Mouse (Mus musculus) cortical plate, adult 2 months (tissue): ENCODE measurements around the gene Pdzd7. TPM values are rescaled to one million over a fixed set of nuclear protein-coding genes. Genes with fewer than 3 reads are reported as not detected.

Source experiments
- H3K27ac ChIP-seq: fragments of 200-500 bp; 2 replicates; pipeline ENCODE4 v1.5.1; 2012; ENCODE audit warnings: low read length, control low read depth, inconsistent platforms; ENCODE audit not compliant: insufficient read depth
- H3K4me1 ChIP-seq: fragments of 200-500 bp; 2 replicates; pipeline ENCODE4 v1.6.1; 2011; ENCODE audit warnings: low read length; ENCODE audit not compliant: control insufficient read depth, insufficient read depth
- H3K4me3 ChIP-seq: fragments of 200-500 bp; 2 replicates; pipeline ENCODE4 v1.5.1; 2011; ENCODE audit warnings: mild to moderate bottlenecking, low read length, control low read depth; ENCODE audit not compliant: insufficient read depth
- CTCF ChIP-seq: fragments of 200-500 bp; IDR thresholded peaks from 2 replicates; pipeline ENCODE4 v1.5.1; 2011; ENCODE audit warnings: mild to moderate bottlenecking, control low read depth, low read length; ENCODE audit not compliant: insufficient read depth; ENCODE audit errors: extremely low read depth
- POLR2A ChIP-seq: fragments of 200-500 bp; IDR thresholded peaks from 2 replicates; pipeline ENCODE4 v1.6.1; 2011; ENCODE audit warnings: mild to moderate bottlenecking, low read length, control low read depth; ENCODE audit not compliant: insufficient read depth; ENCODE audit errors: extremely low read depth
- polyA plus RNA-seq: library from polyadenylated mRNA; depleted of rRNA; stranded (reverse); fragments of >200 nt; gene quantifications from 2 replicates; pipeline ENCODE4 v1.2.3, GENCODE M21; 2012

Gene Pdzd7
- polyA plus RNA-seq, 1 experiment, result 8.8 TPM

DNA sequence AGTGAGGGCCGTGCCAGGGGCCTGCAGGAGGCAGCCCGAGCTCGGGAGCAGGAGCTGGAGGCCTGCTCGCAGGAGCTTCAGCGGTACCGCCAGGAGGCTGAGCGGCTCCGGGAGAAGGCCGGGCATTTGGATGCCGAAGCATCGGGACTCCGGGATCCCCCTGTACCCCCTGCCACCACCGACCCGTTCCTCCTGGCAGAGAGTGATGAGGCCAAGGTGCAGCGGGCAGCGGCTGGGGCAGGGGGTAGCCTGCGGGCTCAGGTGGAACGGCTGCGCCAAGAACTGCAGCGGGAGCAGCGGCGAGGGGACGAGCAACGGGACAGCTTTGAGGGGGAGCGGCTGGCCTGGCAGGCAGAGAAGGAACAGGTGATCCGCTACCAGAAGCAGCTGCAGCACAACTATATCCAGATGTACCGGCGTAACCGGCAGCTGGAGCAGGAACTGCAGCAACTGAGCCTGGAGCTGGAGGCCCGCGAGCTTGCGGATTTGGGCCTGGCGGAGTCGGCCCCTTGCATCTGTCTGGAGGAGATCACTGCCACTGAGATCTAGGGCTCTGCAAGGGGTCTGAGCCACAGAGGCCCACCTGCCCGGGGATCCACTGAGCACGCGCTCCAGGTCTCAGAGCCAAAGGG is 19.5 kb downstream of the Pdzd7 start:
- H3K4me1 ChIP-seq, result 0 out of 2 replicates have a peak, but pooled peaks cover 2% of the 10 kb centered on the region
- TF ChIP-seq POLR2A (no peak), CTCF (no peak)
- peak overlapping the region; percentile 39; the same call in 1 of the 2 replicates for H3K27ac ChIP-seq
- H3K4me3 ChIP-seq, result no peak overlapping the region

DNA sequence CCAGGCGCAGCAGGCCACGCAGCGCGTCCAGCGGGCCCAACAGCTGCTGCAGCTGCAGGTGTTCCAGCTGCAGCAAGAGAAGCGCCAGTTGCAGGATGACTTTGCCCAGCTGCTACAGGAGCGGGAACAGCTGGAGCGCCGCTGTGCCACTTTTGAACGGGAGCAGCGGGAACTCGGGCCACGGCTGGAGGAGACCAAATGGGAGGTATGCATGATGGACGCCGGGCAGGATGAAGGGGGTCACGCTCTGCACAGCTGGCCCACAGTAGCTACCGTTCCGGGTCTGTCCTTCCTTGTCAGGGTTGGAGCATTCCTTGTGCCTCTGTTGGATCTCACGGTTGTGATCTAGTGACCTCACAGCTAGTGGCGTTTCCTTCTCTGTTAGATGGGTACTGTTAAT is 20.7 kb downstream of the Pdzd7 start:
- TF ChIP-seq CTCF (no peak), POLR2A (no peak)
- no peak overlapping the region for H3K27ac ChIP-seq

DNA sequence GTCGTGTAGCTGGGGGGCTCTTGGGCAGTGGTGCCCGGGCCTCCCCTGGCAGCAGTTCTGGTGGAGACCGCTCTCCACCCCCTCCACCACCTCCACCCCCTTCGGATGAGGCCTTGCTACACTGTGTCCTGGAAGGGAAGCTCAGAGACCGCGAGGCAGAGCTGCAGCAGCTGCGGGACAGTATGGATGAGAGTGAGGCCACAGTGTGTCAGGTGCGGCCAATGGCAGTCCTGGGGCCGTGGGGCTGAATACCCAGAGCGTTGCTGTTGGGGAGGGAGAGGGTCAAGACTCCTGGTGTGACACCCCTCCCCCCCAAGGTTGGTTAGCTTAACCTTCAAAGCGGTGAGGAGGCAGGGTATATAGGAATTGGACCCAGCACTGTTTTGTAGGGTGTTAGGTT is 21.5 kb downstream of the Pdzd7 start:
- Histone ChIP-seq H3K27ac (no peak overlapping the region), H3K4me3 (no peak overlapping the region)
- TF ChIP-seq CTCF (no peak), POLR2A (no peak)

More for the DNA sequence above, 20.7 kb downstream of the Pdzd7 start:
- no peaks in the 10 kb centered on the region for H3K4me1 ChIP-seq
- no peak overlapping the region for H3K4me3 ChIP-seq

DNA sequence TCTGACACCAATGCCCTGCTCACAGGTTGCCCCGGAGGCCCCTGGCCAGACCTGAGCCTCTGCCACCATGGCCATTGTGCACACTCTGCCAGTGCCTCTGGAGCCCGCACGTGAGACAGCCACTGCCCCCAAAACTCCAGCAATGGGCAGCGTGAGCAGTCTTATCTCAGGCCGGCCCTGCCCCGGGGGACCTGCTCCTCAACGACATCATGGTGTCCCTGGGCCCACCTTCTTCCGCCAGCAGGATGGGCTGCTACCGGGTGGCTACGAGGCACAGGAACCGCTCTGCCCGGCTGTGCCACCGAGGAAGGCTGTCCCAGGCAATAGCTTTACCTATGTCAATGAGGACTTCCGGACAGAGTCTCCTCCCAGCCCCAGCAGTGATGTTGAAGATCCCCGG is 24.2 kb downstream of the Pdzd7 start:
- no peak overlapping the region for H3K4me3 ChIP-seq
- H3K4me1 ChIP-seq, result no peaks in the 10 kb centered on the region; the same call in 1 of the 2 replicates
- no peak for TF ChIP-seq POLR2A
- H3K27ac ChIP-seq, result no peak overlapping the region

More for the DNA sequence above, 21.5 kb downstream of the Pdzd7 start:
- no peaks in the 10 kb centered on the region for H3K4me1 ChIP-seq

DNA sequence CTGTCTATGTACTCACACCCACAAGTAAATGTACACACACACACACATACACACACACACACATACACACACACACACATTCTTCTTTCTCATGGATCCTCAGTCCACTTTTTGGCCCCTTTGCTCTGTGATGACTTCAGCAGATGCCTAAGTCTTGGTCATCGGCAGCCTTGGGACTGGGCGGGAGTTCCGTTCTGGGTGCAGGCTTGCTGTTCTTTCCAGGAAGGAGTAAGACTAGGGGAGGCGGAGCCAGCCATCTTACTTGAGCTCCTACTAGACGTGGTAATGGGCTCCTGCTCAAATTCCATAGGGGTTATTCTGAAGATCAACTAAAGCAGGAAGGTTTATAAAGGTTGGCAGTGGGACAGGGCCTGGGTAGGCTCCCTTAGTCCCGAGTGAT is 25.2 kb downstream of the Pdzd7 start:
- no peak overlapping the region for H3K4me3 ChIP-seq
- TF ChIP-seq POLR2A, result no peak
- no peak for TF ChIP-seq CTCF
- H3K27ac ChIP-seq, result no peak overlapping the region
- peaks cover 1% of the 10 kb centered on the region for H3K4me1 ChIP-seq

DNA sequence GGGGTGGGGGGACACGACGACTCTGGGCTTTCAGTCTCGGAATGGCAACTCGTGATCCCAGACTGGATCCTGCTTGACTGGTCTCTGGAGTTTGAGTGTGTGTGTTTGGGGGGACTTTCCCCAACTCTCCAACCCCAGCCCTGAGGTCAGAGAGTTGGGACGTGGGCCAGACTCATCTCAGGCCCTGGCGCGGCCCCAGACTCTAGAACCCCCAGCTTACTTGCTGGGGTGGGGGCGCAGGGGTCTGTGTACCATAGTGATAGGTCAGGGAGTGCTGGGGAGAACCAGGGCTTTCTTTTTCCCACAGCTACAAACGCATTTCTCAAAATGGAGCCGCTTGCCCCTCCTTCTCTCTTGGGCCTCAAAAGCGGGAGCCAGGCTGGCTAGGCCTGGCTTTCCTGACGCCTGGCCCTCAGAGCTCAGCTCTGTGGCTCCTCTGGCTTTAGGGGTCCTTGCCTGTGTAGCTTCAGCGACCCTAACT is 27.1 kb downstream of the Pdzd7 start:
- TF ChIP-seq CTCF (no peak), POLR2A (no peak)
- Histone ChIP-seq H3K27ac (peak overlapping the region; percentile 84), H3K4me3 (peak overlapping the region; percentile 58), H3K4me1 (peaks cover 5% of the 10 kb centered on the region)

DNA sequence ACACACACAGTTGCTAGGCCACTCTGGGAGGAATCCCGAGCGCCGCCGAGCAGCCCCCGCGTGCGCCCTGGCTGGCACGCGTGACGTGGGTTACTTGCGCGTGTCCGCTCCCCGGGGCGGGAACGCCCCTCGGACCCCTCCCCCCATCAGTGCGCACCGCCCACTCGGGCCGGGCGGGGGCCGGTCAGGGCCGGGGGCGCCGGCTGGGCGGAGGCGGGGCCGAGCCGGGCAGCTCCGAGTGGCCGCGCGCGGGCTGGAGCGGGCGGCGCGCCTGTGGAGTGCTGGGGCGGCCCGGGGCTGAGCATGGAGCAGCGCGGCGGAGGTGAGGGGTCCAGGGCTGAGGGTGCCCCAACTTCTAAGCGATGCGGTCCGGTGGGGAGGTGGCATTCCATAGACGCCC is 27.6 kb downstream of the Pdzd7 start:
- H3K4me1 ChIP-seq, result peaks cover 5% of the 10 kb centered on the region

DNA sequence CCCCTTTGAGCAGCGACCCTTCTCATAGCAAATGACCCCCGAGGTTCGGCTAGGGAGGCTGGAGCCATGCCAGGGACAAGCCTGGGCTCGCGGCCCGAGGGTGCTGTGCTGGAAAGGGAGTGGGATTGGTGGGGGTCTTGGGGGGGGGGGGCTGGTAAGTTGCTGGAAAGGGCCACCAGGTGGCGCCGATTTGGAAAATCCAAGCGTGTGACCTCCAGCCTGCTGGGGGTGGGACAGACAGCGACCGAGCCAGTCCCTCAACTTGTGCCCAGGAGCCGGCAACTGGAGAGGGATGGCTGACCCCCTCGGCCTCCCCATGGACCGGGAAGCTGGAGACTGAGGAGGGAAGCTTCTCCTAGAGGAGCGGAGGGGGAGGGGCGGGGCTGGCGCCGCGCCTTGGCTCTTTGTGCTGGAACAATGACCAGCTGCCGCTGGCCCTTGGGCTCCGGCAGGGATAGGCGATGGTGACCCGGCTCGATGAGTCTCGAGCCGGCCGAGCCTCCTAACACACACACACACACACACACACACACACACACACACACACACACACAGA is 28.2 kb downstream of the Pdzd7 start:
- peaks cover 5% of the 10 kb centered on the region for H3K4me1 ChIP-seq
- TF ChIP-seq CTCF (peak; percentile 14; the same call in 1 of the 2 replicates), POLR2A (no peak)
- H3K4me3 ChIP-seq, result peak overlapping the region; percentile 58
- H3K27ac ChIP-seq, result peak overlapping the region; percentile 100

More for the DNA sequence above, 27.6 kb downstream of the Pdzd7 start:
- H3K27ac ChIP-seq, result peak overlapping the region; percentile 100
- H3K4me3 ChIP-seq, result peak overlapping the region; percentile 58
- TF ChIP-seq POLR2A (no peak), CTCF (no peak)

DNA sequence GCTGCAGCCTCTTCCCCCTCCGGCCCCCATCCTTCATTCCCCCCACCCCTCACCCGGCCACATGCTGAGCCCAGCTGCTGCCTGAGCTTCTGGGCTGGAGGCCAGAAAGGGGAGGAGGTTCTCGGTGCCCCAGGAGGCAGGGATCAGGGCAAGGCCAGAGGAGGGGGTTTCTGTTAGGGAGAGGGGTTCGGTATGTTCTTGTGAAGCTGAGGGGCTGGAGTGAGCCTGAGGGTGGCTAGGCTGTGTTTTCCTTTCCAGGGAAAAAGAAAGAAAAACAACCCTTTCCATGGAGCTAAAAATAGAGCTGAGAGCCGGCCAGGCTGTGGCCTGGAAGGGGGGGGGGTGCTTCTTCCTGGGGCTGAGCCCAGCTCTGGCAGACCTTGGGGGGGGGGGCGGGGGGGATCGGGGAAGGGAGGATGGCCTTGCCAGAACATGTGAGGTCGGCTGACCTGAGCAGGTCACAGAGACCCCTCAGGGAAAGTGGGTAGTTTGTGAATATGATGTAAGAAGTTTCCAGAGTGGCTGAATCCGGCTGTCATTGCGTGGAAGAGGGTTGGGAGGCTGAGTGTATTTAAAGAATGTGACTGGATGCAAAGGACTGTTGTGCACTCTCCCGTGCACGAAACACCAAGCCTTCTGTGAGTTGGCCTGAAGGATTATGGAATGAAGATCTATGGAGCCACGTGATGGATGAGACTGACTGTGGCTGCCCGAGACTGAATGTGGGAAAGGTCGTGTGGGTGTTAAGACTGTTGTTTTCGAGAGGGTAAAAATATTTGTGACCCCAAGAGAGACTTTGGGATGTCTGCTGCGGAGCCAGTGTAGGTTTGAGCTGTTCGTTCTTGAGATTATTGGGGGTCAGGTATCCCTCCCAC is 28.9 kb downstream of the Pdzd7 start:
- Histone ChIP-seq H3K27ac (peak overlapping the region; percentile 93), H3K4me3 (peak overlapping the region; percentile 58), H3K4me1 (peaks cover 5% of the 10 kb centered on the region)
- TF ChIP-seq POLR2A (peak; percentile 71), CTCF (no peak)

DNA sequence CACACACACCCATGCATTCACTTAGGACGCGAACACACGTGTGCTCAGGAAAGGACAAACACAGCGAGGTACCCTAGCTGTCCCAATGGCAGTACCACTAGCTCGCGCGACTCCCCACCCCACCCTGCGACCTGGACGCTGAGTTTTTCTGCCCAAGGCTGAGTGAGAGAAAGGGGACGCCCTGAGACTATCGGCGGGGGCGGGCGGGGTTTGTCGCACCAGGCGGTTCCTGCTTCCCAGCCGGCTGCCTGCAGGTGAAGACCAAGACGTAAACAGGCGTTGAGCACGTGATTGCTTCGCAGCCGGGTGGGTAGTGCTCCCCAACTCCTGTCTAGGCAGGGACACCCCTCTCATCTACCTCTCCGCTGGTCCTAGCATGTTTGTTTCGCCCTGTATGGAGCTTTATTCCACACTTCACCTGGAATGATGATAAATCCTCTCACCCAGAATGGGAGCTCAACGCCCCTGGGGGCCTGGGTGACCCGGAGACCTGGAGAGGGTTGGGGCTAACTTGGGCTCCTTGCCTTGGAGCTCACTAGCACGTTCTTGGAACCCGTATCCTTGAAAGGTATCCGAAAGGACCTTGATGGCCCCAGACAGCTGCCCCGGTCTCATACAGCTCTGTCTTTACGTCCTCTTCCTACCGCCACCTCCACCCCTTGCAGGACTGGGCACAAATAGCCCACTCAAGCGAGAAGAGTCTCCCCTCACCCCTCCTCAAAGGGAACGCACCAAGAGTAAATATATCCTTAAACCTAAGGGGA is 29.8 kb downstream of the Pdzd7 start:
- no peak for TF ChIP-seq POLR2A
- no peak for TF ChIP-seq CTCF
- Histone ChIP-seq H3K27ac (peak overlapping the region; percentile 93), H3K4me1 (peaks cover 5% of the 10 kb centered on the region), H3K4me3 (peak overlapping the region; percentile 58)
